Mouse (Mus musculus) cortical plate, adult 2 months (tissue): ENCODE results near the gene Fan1.

Experiments
- CTCF ChIP-seq: fragments of 200-500 bp; IDR thresholded peaks from 2 replicates; pipeline ENCODE4 v1.5.1; 2011; ENCODE audit warnings: mild to moderate bottlenecking, control low read depth, low read length; ENCODE audit not compliant: insufficient read depth; ENCODE audit errors: extremely low read depth
- POLR2A ChIP-seq: fragments of 200-500 bp; IDR thresholded peaks from 2 replicates; pipeline ENCODE4 v1.6.1; 2011; ENCODE audit warnings: mild to moderate bottlenecking, low read length, control low read depth; ENCODE audit not compliant: insufficient read depth; ENCODE audit errors: extremely low read depth

GRCm38 (mm10) chr7:64351087-64351486 lies 22.8 kb downstream of the Fan1 start:
- no peak for TF ChIP-seq CTCF
- TF ChIP-seq POLR2A = 0 out of 2 replicates have a peak, but pooled peaks have one; percentile 17
